Mouse (Mus musculus) lung, postnatal 4 days (tissue): ENCODE data around the gene Dpy30.
A peak's percentile ranks its signal among the peaks of the same experiment; 100 is the strongest.

Experiments
- DNase-seq, 2 experiments: peaks; one replicate each; pipeline ENCODE4 v3.0.0; 2021

The Dpy30 gene

DNA sequence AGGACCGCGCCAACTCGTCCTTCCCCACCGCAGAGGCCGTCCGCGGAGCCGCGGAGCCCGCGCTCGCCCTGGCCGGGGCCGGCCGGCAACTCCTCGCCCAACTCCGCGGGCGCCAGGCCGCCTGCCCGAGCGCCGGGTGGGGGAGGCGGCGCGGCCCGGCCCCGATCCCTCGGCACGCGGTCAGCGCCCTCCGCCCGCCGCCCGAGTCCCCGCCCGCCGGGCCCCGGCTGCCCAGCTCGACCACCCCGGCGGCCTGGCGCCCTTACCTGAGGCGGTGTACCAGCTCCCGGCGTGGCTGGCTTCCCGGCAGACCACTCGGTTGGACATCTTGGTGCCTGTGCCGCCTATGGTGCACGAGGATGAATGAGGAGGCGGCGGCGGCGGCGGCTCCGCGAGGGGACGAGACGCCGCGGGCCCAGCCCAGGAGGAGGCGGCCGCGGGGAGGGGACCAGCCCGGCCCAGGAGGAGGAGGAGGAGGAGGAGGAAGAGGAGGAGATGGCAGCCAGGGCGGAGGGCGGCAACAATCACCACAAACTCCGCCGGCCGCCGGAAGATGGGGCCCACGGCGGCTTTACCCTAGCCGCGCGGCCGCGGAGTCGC is 29.2 kb downstream of the Dpy30 start:
- peak; percentile 89 to 93 for DNase-seq

DNA sequence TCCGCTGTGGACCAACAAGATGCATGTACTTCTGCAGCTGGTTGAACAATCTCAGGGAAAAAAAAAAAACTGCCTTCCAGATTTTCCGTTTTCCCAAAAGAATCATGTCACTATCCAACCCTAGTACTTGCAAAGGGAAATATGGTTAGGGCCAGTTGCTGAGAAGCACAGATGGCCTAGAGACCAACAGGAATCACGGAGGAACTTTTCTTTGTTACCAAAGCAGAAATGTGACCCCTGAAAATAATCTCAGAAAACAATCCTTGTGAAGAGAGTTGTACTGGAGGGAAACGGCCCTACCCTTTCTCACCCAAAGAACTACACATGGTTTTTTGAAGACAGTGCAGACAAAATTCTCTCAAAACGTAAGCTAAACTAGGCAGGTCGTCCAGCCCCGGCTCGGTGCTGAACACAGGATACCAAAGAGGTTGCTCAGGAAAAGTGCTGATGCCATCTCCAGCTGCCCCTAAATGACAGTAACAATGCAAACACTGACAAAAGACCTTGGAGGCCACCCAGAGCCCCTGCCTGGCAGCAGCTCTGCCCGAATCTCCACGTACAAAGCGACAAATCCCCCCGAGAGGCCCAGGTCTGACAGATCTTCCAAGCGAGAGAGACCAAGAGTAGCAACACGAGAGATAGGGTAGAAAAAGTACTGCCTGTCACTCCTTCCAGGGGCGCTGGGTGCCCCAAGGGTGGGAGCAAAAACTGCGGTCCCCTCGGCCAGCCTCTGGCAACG is 29.9 kb downstream of the Dpy30 start:
- DNase-seq = no peak

DNA sequence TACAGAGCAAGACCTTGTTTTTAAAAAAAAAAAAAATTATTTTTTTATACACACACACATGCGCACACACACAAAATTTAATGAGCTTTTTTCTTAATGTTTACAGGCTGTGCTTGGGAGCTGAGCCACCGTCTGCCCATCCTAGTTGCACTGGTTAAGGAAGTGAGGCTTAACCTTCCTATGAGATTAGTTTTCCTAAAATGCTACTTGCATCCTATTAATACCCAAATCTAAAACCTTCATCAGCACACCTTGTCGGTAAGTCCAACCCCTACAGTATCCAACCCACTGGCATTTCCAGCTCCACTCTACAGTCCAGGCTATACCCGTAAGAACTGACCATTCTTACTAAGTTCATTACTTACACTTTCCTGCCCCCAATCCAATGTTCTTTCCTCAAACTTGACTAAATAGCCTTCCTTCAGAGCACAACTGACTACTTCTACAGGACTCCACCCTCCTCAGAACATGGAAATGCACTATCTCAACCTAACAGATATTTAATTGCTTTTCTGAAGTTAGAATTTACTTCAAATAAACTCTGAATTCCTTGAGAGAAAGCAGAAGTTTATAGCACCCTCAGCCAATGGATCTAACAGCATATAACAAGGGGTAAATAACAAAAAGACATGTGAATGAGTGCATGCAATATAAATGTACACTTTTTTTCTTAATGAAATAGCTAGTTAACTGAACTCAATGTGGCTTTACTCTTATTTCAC is 31.9 kb downstream of the Dpy30 start:
- DNase-seq = no peak

DNA sequence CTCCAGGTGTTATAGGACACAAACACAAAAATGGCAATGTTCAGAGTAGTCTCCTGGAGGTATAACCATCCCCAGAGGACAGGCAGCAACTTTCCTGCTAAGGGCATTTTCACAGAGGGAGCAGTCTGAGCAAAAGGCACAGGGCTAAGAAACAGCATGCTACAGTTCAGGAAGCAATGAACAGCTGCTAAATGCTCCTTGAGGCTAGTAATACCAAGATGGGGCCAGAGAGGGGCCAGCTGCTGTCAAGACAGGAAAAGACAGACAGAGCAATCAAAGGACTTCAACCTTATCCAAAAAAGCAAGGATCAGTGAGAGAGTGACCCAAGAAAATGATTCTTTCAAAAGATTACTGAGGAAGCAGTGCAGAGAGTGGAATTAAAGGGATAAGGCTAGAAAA is 32.9 kb downstream of the Dpy30 start:
- no peak for DNase-seq

DNA sequence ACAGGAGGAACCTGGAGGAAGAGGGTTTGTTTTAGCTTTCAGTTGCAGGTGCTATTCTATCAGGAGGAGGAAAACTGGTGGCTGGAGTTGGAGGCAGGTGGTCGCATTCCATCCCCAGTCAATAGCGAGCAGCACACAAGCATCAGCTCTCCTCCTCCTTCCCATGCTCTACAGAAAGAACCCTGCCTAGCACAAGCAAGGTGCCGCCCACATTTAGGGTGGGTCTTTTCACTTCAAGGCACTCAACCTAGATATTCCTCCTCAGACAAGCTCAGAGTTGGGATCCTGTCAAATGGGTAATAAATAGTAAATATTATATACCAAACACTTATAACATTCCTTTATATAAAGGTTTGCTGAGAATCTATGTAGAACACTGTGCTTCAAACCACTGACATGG is 33.5 kb downstream of the Dpy30 start:
- DNase-seq = no peak

DNA sequence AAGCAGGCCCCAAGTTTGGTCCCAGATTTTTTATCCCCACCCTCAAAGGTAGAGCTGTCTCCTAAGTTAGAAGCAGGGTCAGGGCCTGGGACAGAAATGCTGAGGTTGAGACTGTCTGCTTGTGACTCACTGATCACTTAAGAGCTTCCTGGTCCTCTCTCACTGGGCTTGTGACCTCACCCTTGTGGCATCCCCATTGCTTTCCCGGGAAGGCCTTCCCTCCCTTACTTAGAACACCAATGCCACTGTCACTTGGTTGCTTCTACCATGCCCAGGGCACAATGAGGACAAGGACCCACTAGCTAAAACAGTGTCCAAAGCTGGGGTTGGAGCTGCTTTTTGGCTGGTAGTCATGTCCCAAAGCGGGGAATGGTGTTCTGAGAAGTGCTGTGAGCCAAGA is 35.1 kb downstream of the Dpy30 start:
- no peak for DNase-seq

DNA sequence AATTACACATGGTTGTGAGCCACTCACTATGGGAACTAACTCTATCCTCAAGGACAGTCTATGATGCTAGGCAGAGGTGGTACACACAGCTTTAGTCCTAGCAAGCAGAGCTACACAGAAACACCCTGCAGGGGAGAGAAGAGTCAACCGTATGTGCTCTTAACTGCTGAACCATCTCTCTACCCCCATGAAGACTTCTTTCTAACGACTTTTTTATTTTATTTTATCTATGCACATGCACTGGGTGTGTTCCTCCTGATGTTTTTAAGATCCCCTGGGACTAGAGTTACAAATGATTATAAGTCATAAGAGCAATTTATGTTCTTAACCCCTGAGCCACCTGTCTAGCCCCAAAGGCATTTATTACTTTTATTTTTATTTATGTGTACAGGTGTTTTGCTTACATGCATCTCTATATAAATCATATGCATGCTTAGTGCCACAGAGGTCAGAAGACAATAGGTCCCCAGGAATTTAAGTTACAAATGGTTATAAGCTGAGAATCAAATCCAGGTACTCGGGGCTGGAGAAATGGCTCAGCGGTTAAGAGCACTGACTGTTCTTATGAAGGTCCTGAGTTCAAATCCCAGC is 37.5 kb downstream of the Dpy30 start:
- DNase-seq = no peak

DNA sequence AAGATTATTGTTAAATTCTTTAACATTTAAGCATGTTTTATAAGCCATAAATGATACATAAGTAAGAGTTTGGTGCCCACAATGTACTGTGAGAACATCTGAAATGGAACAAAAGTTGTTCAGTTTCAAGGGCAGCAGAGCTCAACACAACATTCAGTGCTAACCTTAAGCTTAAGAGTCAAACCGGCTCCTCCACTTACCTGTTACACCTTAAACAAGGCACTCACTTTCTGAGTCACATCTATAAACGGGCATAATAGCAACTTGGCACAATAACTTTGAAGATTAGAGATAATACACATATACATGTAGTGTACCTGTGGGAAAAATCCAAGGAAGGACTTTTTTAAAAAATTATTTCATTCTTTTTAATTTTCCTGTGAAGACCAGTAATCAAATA is 38.0 kb downstream of the Dpy30 start:
- DNase-seq = no peak

DNA sequence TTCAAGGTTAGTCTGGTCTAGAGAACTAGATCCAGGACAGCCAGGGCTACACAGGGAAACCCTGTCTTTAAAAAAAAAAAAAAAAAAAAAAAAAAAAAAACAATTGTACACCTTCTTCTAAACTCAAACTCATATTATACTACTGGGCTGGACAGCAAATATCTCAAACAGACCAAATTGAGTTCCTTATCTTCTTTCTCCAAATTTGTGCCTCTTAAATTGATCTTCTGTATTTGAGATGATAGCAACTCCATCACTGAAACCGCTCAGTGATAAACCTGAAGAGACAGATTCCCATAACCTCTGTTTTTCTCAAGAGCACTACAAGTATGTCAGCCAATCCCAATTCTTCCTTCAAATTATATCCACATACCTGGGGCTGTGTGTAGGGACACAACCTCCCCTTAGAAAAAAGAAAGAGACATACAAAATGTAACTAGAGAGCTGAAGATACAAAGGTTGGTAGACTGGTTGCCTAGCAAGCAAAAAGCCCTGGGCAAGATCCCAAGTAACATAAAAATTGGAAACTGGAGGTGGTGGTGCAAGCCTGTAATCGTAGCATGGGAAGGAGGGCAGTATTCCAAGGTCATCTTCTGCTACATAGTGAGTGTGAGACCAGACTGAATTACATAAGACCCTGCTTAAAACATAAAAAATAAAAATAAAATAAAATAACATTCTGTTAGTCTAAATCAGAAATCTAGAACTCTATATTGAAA is 39.2 kb downstream of the Dpy30 start:
- no peak for DNase-seq

DNA sequence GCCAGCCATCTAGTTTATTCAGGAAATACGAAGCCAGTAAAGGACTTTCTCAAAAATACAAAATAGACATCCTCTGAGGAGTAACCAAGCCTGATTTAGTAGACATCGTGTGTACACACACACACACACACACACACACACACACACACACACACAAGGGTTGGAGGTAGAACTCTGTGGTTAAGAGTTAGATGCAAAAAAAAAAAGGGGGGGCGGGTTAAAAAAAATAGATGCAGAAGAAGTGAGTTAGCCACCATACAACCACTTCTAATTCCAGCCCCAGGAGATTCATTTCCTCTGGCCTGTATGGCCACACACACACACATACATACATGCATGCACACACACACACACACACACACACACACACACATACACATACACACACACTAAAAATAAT is 41.7 kb downstream of the Dpy30 start:
- no peak for DNase-seq

DNA sequence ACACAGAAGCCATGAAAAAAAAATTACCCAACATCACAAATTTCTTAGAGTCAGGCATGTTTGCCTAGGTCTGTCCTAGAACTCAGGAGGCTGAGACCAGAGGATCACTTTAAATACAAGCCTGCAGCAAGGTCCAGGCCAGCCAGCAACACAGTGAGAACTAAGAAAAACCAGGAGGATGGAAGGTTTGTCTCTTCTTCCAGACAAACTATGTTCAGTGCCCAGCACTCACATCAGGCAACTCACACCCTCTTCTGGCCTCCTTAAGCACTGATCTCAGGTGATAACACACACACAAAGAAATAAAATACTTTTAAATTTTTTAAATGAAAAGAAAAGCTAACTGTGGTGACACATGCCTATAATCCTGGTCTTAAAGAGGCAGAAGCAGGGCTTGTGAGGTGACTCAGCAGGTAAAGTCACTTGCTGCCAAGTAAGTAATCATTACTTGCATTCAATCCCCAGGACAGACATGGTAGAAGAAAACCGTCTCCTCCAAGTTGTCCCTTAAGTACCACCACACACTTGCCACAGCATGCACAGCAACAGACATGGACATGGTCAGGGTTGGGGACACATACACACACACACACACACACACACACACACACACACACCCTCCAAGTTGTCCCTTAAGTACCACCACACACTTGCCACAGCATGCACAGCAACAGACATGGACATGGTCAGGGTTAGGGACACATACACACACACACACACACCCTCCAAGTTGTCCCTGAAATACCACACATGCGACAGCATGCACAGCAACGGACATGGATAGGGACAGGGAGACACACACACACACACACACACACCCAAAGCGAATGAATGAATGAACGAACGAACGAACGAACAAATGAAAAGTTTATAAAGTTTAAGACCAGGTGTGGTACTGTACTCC is 44.5 kb downstream of the Dpy30 start:
- no peak for DNase-seq

DNA sequence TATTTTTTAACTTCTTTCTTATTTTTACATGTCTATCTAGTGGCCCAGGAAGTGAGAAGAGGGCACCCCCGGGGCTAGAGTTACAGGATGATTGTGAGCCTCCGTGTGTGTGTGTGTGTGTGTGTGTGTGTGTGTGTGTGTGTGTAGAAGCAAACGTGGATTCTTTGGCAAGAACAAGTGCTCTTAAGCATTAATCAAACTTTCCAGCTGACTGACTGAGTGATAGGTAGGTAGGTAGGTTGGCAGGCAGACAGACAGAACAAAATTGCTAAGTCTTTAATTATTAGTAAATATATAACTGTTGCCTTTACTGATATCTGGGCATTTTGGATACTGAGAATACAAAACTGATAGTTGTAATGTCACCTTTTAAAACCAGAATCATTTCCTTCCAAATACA is 49.3 kb downstream of the Dpy30 start:
- DNase-seq = no peak

DNA sequence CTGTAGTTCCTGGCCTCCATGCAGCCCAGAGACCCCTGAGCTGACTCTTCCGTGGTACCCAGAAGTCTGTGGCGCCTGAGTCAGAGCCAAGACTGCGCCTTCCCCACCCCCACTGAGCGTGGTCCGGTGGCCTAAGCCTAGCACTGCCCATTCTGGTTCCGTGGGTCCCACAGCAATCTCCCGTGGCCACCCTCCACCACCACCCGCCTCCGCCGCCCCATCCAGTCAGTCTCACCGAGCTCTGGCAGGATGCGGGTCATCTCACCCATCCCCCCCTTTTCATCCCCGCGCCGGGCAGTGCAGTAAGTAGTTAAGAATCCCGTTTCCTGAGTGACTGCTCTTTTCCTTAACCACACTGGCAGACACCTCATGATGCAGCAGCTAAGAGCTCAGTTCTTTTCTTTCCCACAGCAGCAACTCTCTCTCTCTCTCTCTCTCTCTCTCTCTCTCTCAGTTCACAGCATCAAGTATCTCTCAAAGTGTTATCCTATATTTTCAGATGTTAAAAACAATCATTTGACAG is 51.0 kb downstream of the Dpy30 start:
- DNase-seq = peak in 1 of 2 experiments; percentile 33

DNA sequence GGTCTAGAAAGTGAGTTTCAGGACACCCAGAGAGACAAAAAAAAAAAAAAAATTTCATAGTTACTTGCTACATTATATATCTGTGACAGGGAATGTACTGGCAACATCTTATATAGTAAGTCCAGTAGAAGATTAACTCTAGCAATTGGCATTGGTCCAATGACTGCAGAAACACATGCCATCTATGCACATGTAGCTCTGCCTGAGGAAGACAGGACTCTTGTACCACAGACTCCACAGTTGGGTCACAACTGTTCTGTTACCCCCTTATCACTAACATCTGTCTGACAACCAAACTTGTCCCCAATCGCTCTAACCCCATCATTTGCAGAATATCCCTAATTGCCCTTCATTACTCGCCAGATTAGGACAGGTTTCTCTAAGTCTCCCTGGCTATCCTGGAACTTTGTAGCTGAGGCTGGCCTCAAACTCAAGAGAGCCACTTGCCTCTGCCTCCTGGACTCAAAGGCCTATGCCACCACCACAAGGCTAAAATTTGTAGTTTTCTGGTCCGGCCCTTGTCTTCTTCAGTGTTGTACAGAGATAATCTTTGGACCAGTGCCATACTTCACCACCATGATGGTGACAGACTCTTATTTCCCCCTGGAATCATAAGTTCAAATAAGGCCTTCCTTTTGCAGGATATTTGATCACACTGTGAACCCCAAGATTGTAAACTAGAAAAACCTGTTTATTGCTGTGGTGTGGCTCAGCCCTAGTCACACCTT is 52.0 kb downstream of the Dpy30 start:
- no peak for DNase-seq

DNA sequence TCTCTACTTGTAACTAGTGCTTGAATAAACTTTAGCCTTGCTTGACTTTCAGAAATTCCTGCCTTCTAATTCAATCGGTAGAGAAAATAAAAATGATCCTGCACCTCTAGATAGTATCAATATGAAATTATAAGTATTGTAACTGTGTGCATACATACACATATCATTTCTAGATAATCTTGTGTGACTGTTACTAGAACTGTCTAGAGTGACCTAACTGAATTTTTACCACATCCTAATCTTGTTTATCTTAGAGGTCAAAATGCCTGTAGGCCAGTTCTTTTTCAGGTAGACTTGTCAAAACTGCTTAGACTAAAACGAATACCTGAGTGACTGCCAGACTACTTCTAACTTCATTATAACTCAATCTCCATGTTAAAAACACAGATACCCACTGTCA is 53.5 kb downstream of the Dpy30 start:
- DNase-seq = no peak

DNA sequence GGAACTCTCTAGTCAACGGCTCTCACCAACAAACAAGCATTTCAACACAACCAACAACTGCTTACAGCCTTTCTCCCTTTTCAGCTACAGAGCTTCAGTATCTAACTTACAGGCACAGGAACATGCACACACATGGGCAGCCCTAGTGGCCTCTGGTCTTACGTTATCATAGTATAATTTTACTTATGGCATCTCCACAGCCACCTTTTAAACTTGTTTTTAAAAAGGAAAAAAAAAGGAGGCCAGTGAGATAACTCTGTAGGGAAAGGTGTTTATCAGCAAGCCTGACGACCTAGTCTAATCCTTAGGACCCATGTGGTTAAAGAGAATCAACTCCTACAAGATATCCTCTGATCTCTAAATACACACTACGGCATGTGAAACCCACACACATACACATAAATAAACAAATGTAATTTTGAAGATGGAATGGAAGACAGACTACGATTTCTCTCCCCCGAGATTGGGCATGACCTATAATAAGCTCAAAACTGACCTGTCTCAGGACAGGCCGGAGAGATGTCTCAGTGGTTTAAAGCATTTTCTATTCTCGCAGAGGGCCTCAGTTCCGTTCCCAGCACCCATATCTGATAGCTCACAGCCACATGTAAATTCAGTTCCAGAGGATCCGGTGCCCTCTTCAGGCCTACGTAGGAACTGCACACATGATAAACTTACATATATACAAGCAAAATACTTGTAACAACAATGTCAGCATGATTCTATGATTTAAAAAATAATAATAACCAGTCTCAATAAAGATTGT is 56.1 kb downstream of the Dpy30 start:
- DNase-seq = no peak

DNA sequence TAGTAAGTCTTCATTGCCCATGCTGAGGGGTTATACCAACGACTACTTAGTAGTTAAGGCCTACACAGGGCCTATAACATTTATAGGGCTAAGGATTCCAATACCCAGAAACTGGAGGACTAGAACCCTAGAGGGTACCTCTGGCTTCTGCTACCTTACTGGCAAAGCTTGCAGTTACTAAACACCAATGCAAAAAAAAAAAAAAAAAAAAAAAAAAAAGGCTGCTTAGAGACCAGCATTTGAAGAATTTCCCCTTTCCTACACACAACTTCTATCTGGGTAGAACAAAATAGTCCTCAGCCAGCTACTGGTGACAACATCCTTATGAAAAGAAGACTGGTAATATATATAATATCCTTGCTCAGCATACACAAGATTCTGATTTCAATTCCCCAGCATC is 58.1 kb downstream of the Dpy30 start:
- no peak for DNase-seq

DNA sequence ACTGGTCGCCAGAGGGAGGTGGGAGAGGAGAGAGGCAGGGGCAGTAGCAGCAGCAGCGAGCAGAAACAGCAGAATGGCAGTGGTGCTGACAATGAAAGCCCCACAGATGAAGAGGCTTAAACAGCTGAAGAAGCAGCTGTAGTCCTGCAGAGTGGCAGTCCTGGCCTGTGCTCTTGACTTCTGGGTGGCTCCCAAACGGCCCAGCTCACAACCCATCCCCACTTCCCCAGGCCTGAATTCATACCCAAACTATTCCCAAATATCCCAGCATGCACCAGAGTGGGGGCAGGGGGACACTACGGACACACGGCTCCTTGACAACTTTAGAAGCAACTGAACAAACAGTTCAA is 58.6 kb downstream of the Dpy30 start:
- DNase-seq = peak in 1 of 2 experiments; percentile 46

DNA sequence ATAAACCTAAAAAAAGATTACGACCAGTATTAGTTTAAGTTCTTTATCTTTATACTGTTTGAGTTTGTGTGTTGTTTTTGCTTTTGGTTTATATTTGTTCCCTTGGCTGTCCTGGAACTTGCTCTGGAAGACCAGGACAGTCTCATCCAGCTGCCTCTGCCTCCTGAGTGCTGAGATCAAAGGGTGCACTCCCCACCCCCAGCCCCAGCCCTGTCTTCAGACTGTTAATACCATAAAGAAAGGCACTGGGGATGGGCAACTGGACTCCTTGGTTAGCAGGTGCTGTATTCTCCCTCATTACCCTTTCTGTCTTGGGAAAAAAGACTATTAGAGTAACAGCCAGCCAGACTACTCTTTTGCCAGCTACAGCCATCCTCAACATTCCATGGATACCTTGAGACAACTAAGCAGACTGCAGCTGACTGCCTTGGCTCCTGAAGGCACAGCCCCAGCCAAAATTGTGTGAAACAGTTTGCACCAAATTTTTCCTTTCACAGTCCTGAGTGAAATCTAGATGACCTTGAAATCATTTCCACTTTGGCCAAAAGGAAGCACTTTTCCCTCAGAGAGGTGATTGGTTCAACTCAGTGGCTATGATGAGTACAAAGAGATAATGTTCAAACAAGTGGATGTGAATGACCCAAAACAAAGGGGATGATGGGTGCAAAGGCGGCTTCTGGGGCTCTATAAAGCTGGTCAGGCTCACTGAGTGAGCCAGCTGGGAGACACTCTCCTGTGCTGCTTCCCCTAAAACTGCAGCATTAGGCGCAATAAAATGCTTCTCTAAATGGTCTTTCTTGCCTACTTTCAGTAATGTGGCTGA is 59.2 kb downstream of the Dpy30 start:
- DNase-seq = no peak

DNA sequence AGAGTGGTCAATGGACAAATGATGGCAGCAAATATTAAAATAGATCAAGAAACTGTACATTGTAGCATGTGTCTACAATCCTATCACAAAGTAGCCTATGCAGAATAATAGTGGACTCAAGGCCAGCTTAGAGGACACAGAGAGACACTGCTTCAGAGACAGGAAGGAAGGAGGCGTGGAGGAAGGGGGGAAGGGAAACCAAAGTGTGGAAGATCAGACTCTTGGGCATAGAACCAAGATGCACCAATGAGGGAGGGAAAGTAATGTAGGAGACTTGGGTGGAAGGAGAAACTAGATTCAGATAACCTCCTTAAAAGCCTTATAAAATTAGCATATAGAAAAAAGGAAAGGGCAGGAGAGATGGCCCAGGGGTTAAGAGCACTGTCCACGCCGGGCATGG is 61.3 kb downstream of the Dpy30 start:
- DNase-seq = no peak
